Mouse (Mus musculus) hindbrain, embryonic 15.5 days (tissue): ENCODE data around the gene C330007P06Rik. TPM values are rescaled to one million over a fixed set of nuclear protein-coding genes. Genes with fewer than 3 reads are reported as not detected.

Experiments used
- ATAC-seq: fragments of 200-750 bp; cut with Nextera tagmentation; 2 replicates; pipeline ENCODE4 v1.8.0; 2017; ENCODE audit warnings: low read depth, moderate number of reproducible peaks, moderate TSS enrichment; ENCODE audit not compliant: low FRiP score
- H3K27ac ChIP-seq: fragments of 300-500 bp; sonication (generic); replicated peaks from 2 replicates; pipeline ENCODE4 v1.5.1; 2015; ENCODE audit warnings: mild to moderate bottlenecking, inconsistent platforms
- H3K27me3 ChIP-seq: fragments of 300-500 bp; sonication (generic); 2 replicates; pipeline ENCODE4 v1.6.1; 2015; ENCODE audit warnings: control low read depth, inconsistent platforms
- H3K36me3 ChIP-seq: fragments of 300-500 bp; sonication (generic); 2 replicates; pipeline ENCODE4 v1.6.1; 2015; ENCODE audit warnings: control low read depth, inconsistent platforms
- H3K4me1 ChIP-seq: fragments of 300-500 bp; sonication (generic); replicated peaks from 2 replicates; pipeline ENCODE4 v1.6.1; 2015; ENCODE audit warnings: control low read depth, inconsistent platforms
- H3K4me2 ChIP-seq: fragments of 300-500 bp; sonication (generic); 2 replicates; pipeline ENCODE4 v1.6.1; 2015; ENCODE audit warnings: moderate library complexity, mild to moderate bottlenecking, inconsistent platforms
- H3K4me3 ChIP-seq: fragments of 300-500 bp; sonication (generic); 2 replicates; pipeline ENCODE4 v1.5.1; 2015; ENCODE audit warnings: mild to moderate bottlenecking, inconsistent platforms
- H3K9ac ChIP-seq: fragments of 300-500 bp; sonication (generic); 2 replicates; pipeline ENCODE4 v1.6.1; 2015; ENCODE audit warnings: inconsistent platforms
- H3K9me3 ChIP-seq: fragments of 300-500 bp; sonication (generic); 2 replicates; pipeline ENCODE4 v1.6.1; 2016; ENCODE audit warnings: control low read depth, inconsistent platforms
- WGBS: fragments of 180-500 bp; shearing (Covaris S2); methylation state at CpG from one replicate; pipeline ENCODE4 v1.1.7; 2015; 5-methylcytosine and 5-hydroxymethylcytosine counted together
- polyA plus RNA-seq: library from polyadenylated mRNA; unstranded; fragments of >200 nt; fragmentation: Nextera tagmentation; extraction: Ambion mirVana; gene quantifications from 2 replicates; pipeline ENCODE4 v1.2.1, GENCODE M21; 2015

Gene C330007P06Rik
- polyA plus RNA-seq, 1 experiment from 2014 or later, result 22.8 TPM

- 37% methylated on average over 5 of the region's 5 CpGs for WGBS
- ATAC-seq, result no peak
- Histone ChIP-seq H3K36me3 (no peaks in the 10 kb centered on the region), H3K4me1 (no peaks in the 10 kb centered on the region; the same call in 1 of the 2 replicates), H3K27me3 (no peaks in the 10 kb centered on the region), H3K27ac (no peak overlapping the region), H3K4me2 (no peak overlapping the region), H3K9me3 (no peaks in the 10 kb centered on the region), H3K4me3 (no peak overlapping the region), H3K9ac (no peak overlapping the region)
Observed at GRCm38 (mm10) chrX:36830271-36830670, 43.6 kb downstream of the C330007P06Rik start.

DNA sequence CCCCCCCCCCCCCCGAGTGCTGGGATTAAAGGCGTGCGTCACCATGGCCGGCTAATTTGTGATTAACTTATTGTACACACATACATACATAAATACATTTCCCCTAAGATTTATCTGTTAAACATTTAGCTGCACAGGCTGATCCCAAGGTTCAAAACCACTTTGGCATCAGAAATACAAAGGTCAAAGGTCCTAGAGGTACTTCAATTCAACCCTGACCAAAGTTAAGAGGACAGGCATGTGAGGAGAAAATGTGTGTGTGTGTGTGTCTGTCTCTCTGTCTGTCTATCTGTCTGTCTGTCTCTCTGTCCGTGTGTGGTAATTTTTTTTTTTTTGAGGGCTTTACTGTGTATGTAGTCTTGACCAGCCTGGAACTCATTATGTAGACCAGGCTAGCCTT, 47.0 kb downstream of the C330007P06Rik start:
- Histone ChIP-seq H3K27ac (no peak overlapping the region), H3K4me1 (no peaks in the 10 kb centered on the region), H3K27me3 (no peaks in the 10 kb centered on the region), H3K4me3 (no peak overlapping the region), H3K4me2 (no peak overlapping the region), H3K36me3 (no peaks in the 10 kb centered on the region), H3K9me3 (no peaks in the 10 kb centered on the region), H3K9ac (no peak overlapping the region)
- 92% methylated on average over 5 of the region's 5 CpGs for WGBS
- ATAC-seq, result no peak

DNA sequence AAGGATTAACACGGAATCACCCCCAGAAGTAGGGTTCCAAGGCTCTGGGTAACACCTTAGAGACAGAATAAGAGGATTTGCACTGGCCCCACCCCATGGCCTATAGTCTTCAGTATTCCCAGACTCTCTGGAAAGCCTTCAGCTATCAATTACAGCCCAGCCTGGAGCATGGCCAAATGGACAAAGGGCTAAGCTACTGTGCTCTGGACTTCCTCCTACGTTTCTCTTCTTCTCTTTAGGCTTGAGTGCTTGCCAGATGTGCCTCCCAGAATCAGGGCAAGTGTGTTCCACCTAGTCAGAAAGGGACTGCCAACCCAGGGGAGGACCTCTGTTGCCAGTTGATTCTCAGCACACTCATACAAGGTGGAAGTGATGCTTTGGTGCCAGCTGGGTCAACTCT, 48.9 kb downstream of the C330007P06Rik start:
- no peaks in the 10 kb centered on the region for H3K27me3 ChIP-seq
- H3K27ac ChIP-seq, result no peak overlapping the region
- no peaks in the 10 kb centered on the region for H3K9me3 ChIP-seq
- no peaks in the 10 kb centered on the region for H3K36me3 ChIP-seq
- no peaks in the 10 kb centered on the region for H3K4me1 ChIP-seq
- H3K4me2 ChIP-seq, result no peak overlapping the region
- H3K9ac ChIP-seq, result no peak overlapping the region
- WGBS, result 63% methylated on average over 2 of the region's 2 CpGs
- no peak for ATAC-seq
- no peak overlapping the region for H3K4me3 ChIP-seq

DNA sequence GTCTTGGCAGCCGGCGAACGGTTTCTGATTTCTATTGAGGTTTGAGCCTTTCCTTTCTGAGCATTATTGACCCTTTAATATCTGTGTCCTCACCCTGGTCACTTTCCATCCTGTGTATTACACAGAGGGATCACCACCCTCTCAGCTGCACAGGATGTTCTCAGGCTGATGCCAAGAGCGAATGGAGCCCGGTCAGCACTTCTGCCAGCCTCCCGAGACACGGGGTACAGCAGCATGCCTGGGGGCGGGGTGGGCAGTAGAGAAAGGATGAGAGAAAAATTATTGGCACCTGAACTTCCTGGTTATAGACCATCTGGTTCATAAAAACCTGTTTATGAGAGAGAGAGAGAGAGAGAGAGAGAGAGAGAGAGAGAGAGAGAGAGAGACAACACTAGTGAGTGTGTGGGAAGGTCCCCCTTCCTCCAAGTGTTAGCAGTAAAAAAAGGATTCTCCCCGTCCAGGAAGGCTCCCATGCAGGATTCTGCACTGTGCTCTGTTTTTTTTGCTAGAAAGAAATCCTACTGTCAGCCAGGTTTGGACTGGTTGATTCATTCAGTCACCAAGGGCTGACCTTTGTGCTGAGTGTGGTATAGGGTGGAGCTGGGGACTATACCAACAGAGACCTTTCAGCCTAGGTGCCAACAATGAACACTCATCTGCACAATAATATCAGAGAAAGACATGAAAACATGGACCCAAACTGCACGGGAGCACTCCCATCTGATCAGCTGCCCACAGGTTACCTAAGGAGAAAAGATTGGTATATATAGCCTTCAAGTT, 49.8 kb downstream of the C330007P06Rik start:
- H3K9ac ChIP-seq, result no peak overlapping the region
- H3K9me3 ChIP-seq, result no peaks in the 10 kb centered on the region
- 86% methylated on average over 10 of the region's 10 CpGs for WGBS
- H3K27ac ChIP-seq, result no peak overlapping the region
- no peaks in the 10 kb centered on the region for H3K4me1 ChIP-seq
- no peak for ATAC-seq
- no peaks in the 10 kb centered on the region for H3K36me3 ChIP-seq
- H3K4me2 ChIP-seq, result no peak overlapping the region
- no peak overlapping the region for H3K4me3 ChIP-seq
- no peaks in the 10 kb centered on the region for H3K27me3 ChIP-seq

DNA sequence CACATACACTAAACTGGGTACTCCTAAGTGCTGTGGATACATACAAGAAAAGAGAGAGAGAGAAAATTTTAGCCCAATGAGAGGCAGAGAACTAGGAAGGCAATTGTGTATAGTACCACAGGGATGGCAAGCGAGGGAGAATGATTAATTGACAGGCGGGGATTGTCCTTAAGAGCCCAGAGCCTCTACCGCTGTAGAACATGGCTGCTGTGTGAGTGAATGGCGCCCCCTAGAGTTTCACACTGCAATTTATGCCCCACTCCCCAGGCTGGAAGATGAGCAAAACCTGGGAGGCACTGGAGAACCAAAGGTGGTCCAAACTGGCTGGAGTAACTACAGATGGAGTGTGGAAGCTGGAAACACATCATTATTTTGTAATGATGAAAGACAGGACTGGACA, 53.7 kb downstream of the C330007P06Rik start:
- H3K27me3 ChIP-seq, result no peaks in the 10 kb centered on the region
- 15% methylated on average over 4 of the region's 4 CpGs for WGBS
- peaks cover 8% of the 10 kb centered on the region; the same call in 1 of the 2 replicates for H3K4me1 ChIP-seq
- no peak overlapping the region for H3K27ac ChIP-seq
- H3K36me3 ChIP-seq, result no peaks in the 10 kb centered on the region
- H3K9me3 ChIP-seq, result no peaks in the 10 kb centered on the region
- H3K9ac ChIP-seq, result no peak overlapping the region
- no peak for ATAC-seq
- H3K4me3 ChIP-seq, result no peak overlapping the region
- no peak overlapping the region for H3K4me2 ChIP-seq

GRCm38 (mm10) chrX:36819575-36819974, 54.3 kb downstream of the C330007P06Rik start:
- Histone ChIP-seq H3K4me1 (peaks cover 8% of the 10 kb centered on the region; the same call in 1 of the 2 replicates), H3K4me2 (no peak overlapping the region), H3K36me3 (no peaks in the 10 kb centered on the region), H3K4me3 (no peak overlapping the region), H3K9ac (no peak overlapping the region), H3K27me3 (no peaks in the 10 kb centered on the region), H3K27ac (no peak overlapping the region), H3K9me3 (no peaks in the 10 kb centered on the region)
- no peak for ATAC-seq
- WGBS, result 63% methylated on average over 3 of the region's 4 CpGs

- H3K9ac ChIP-seq, result 0 out of 2 replicates have a peak overlapping the region, but pooled peaks have one; percentile 19
- 13% methylated on average over 10 of the region's 10 CpGs for WGBS
Observed at GRCm38 (mm10) chrX:36816953-36817441, 56.9 kb downstream of the C330007P06Rik start.

GRCm38 (mm10) chrX:36816368-36816899, 57.5 kb downstream of the C330007P06Rik start:
- Histone ChIP-seq H3K9ac (no peak overlapping the region), H3K27ac (0 out of 2 replicates have a peak overlapping the region, but pooled peaks have one; percentile 79), H3K27me3 (no peaks in the 10 kb centered on the region), H3K4me1 (peaks cover 8% of the 10 kb centered on the region; the same call in 1 of the 2 replicates), H3K4me3 (peak overlapping the region; percentile 16; the same call in 1 of the 2 replicates), H3K36me3 (no peaks in the 10 kb centered on the region), H3K9me3 (no peaks in the 10 kb centered on the region), H3K4me2 (peak overlapping the region; percentile 46)
- ATAC-seq, result 0 out of 2 replicates have a peak, but pooled peaks have one; percentile 23
- 27% methylated on average over 8 of the region's 8 CpGs for WGBS

More at GRCm38 (mm10) chrX:36816953-36817441, 56.9 kb downstream of the C330007P06Rik start:
- peak; percentile 79 for ATAC-seq
- Histone ChIP-seq H3K4me3 (peak overlapping the region; percentile 16), H3K4me2 (peak overlapping the region; percentile 46), H3K36me3 (no peaks in the 10 kb centered on the region), H3K4me1 (peaks cover 8% of the 10 kb centered on the region; the same call in 1 of the 2 replicates), H3K27me3 (no peaks in the 10 kb centered on the region), H3K27ac (peak overlapping the region; percentile 79), H3K9me3 (no peaks in the 10 kb centered on the region)

GRCm38 (mm10) chrX:36815439-36815838, 58.5 kb downstream of the C330007P06Rik start:
- ATAC-seq, result no peak
- no peaks in the 10 kb centered on the region for H3K27me3 ChIP-seq
- 82% methylated on average over 3 of the region's 4 CpGs for WGBS
- H3K9me3 ChIP-seq, result no peaks in the 10 kb centered on the region
- no peaks in the 10 kb centered on the region for H3K36me3 ChIP-seq
- H3K27ac ChIP-seq, result no peak overlapping the region
- H3K9ac ChIP-seq, result no peak overlapping the region
- no peak overlapping the region for H3K4me3 ChIP-seq
- no peak overlapping the region for H3K4me2 ChIP-seq
- peaks cover 8% of the 10 kb centered on the region; the same call in 1 of the 2 replicates for H3K4me1 ChIP-seq

- Histone ChIP-seq H3K4me3 (no peak overlapping the region), H3K9me3 (no peaks in the 10 kb centered on the region), H3K27ac (no peak overlapping the region), H3K9ac (no peak overlapping the region), H3K36me3 (no peaks in the 10 kb centered on the region), H3K4me1 (peaks cover 8% of the 10 kb centered on the region; the same call in 1 of the 2 replicates), H3K4me2 (no peak overlapping the region), H3K27me3 (no peaks in the 10 kb centered on the region)
- ATAC-seq, result no peak
- 86% methylated on average over 4 of the region's 4 CpGs for WGBS
Observed at GRCm38 (mm10) chrX:36815022-36815421, 58.9 kb downstream of the C330007P06Rik start.

DNA sequence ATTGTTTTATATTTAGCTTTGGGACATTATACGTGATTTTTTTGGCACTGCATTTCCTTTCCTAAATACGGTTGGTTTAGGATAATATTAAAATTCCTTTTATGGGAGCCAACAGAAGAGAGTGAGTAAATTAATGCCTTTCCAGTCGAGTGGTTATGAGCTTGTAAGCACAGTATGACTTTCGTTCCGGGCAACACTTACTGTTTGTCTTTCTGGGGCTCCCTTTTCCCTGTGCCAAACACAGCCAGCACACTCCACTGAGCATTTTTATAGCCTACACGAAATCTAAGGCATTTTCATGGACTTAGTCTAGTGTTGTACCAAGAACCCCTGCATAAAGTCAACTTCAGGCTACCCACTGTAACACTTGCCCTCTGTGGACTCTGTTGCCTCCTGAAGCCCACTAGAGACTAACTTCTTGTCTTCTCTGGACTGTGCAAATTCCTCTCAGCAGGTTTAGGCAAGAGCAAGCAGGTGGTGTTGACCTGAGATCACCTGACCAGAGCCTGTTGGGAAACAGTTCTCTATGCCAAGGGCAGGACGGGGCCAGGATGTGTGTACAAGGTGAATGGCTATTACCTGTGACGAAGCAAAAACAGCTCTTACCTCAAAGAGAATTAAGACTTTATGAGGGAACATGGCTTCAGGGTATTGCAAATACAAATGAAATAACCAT, 59.6 kb downstream of the C330007P06Rik start:
- Histone ChIP-seq H3K9me3 (no peaks in the 10 kb centered on the region), H3K36me3 (no peaks in the 10 kb centered on the region), H3K27me3 (no peaks in the 10 kb centered on the region), H3K9ac (no peak overlapping the region), H3K4me3 (no peak overlapping the region), H3K4me2 (no peak overlapping the region), H3K27ac (no peak overlapping the region), H3K4me1 (peaks cover 8% of the 10 kb centered on the region; the same call in 1 of the 2 replicates)
- ATAC-seq, result no peak
- WGBS, result 65% methylated on average over 8 of the region's 8 CpGs

GRCm38 (mm10) chrX:36811377-36811776, 62.5 kb downstream of the C330007P06Rik start:
- no peaks in the 10 kb centered on the region for H3K36me3 ChIP-seq

More at GRCm38 (mm10) chrX:36811377-36811776, 62.5 kb downstream of the C330007P06Rik start:
- Histone ChIP-seq H3K4me2 (no peak overlapping the region), H3K9ac (no peak overlapping the region), H3K4me3 (no peak overlapping the region), H3K27me3 (no peaks in the 10 kb centered on the region), H3K27ac (no peak overlapping the region), H3K4me1 (peaks cover 6% of the 10 kb centered on the region), H3K9me3 (no peaks in the 10 kb centered on the region)
- WGBS, result 46% methylated on average over 5 of the region's 5 CpGs
- no peak for ATAC-seq
